Comparison of ENCODE assay signal across 24 mouse cellular contexts in the genomic region with DNA sequence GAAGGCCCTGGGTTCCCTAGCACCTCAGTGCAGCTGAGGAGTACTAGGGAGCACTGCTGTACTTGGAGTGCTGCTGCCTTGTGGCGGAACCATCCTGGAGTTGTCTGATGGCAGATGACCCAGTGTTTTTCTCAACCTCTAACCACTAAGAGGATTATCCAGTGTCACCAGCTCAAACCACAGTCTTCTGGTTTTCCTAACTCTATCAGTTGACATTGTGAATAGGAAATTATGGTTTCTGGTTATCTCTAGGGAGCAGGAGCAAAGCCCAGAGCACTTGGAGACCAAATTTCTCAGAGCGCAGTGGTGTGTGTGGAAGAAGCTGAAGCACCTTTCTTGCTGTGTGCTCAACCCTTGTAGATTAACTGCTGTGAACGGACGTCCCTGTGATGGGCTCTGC. TPM values are rescaled to one million over a fixed set of nuclear protein-coding genes. Genes with fewer than 3 reads are reported as not detected.
DNase-seq lines count a peak whose midpoint lies in the region; ATAC-seq and TF ChIP-seq lines count a peak whose summit lies in the region.
"Had no signal": no experiment of that assay in that cellular context is flagged by ENCODE, and none has a peak within 500 bp of the region (broad histone marks: within the 10 kb centered on the region; RNA-seq: fewer than 3 reads in every experiment).

No protein-coding gene starts in this region.

- no peak overlapping the region for H3K27ac ChIP-seq in liver, embryonic 13.5 days
- H3K27ac ChIP-seq in forebrain, embryonic 15.5 days (replicated peaks): no peak overlapping the region
- H3K27ac ChIP-seq in forebrain, postnatal 0 days (ENCODE audit: low read depth, low read length): no peak overlapping the region
- H3K27ac ChIP-seq: heart, embryonic 10.5 days; hindbrain, embryonic 10.5 days; intestine, embryonic 15.5 days; left cerebral cortex, adult 2 months; macrophage had no signal

- H3K4me2 ChIP-seq in liver, embryonic 13.5 days: no peak overlapping the region
- H3K4me2 ChIP-seq in forebrain, embryonic 15.5 days (replicated peaks): no peak overlapping the region
- no peak overlapping the region for H3K4me2 ChIP-seq in forebrain, postnatal 0 days (ENCODE audit: low read depth)
- H3K4me2 ChIP-seq: intestine, embryonic 15.5 days had no signal

- peak; percentile 55 for DNase-seq in heart, adult 11 months
- no peak for DNase-seq in heart, adult 8-10 months (ENCODE audit: low spot score)
- peak; percentile 13 for DNase-seq in liver, embryonic 13.5 days
- DNase-seq in spleen, postnatal 4 days (ENCODE audit: low spot score in 2 of 2): no peak
- no peak for DNase-seq in forebrain, postnatal 0 days
- DNase-seq: adrenal gland, postnatal 25 days; cerebellum, adult 11-12 months; cerebellum, postnatal 10 days; gastrocnemius, postnatal 25 days; kidney, adult 8-10 months; kidney, postnatal 25 days; midbrain, embryonic 14.5 days; right cerebral cortex, postnatal 14 days had no signal

- peak; percentile 97 for ATAC-seq in common myeloid progenitor, adult 5-6 weeks (replicated peaks; ENCODE audit: low read depth, poor library complexity, severe bottlenecking)
- peak; percentile 89 for ATAC-seq in liver, embryonic 13.5 days (ENCODE audit: low read depth)
- peak; percentile 98 for ATAC-seq in megakaryocyte-erythroid progenitor cell, adult 5-6 weeks (replicated peaks; ENCODE audit: low FRiP score, low TSS enrichment, poor library complexity, severe bottlenecking)
- no peak for ATAC-seq in forebrain, embryonic 15.5 days (replicated peaks)
- no peak for ATAC-seq in forebrain, postnatal 0 days
- ATAC-seq: forebrain, embryonic 14.5 days; hindbrain, embryonic 16.5 days; intestine, embryonic 15.5 days; lung, postnatal 0 days had no signal

- H3K27me3 ChIP-seq in liver, embryonic 13.5 days: no peaks in the 10 kb centered on the region
- H3K27me3 ChIP-seq in forebrain, embryonic 15.5 days: no peaks in the 10 kb centered on the region
- no peaks in the 10 kb centered on the region for H3K27me3 ChIP-seq in forebrain, postnatal 0 days (ENCODE audit: insufficient read depth, low read length)
- H3K27me3 ChIP-seq: intestine, embryonic 15.5 days had no signal

- no peak overlapping the region for H3K9ac ChIP-seq in liver, embryonic 13.5 days
- H3K9ac ChIP-seq in forebrain, embryonic 15.5 days (replicated peaks): no peak overlapping the region
- H3K9ac ChIP-seq in forebrain, postnatal 0 days: no peak overlapping the region
- H3K9ac ChIP-seq: intestine, embryonic 15.5 days had no signal

- no peak overlapping the region for H3K4me3 ChIP-seq in liver, embryonic 13.5 days (replicated peaks)
- H3K4me3 ChIP-seq in forebrain, embryonic 15.5 days: no peak overlapping the region
- no peak overlapping the region for H3K4me3 ChIP-seq in forebrain, postnatal 0 days (ENCODE audit: low read depth, low read length)
- H3K4me3 ChIP-seq: heart, embryonic 10.5 days; hindbrain, embryonic 10.5 days; intestine, embryonic 15.5 days; left cerebral cortex, adult 2 months had no signal

- WGBS in liver, embryonic 13.5 days (ENCODE audit: insufficient replicate concordance): 31% methylated on average over 4 of the region's 4 CpGs
- WGBS in forebrain, embryonic 15.5 days: 92% methylated on average over 4 of the region's 4 CpGs
- WGBS in forebrain, postnatal 0 days: 94% methylated on average over 4 of the region's 4 CpGs

- TF ChIP-seq CTCF in forebrain, postnatal 0 days (IDR thresholded peaks at IDR 0.05; ENCODE audit: low read depth): no peak

- H3K4me1 ChIP-seq in liver, embryonic 13.5 days (replicated peaks): no peaks in the 10 kb centered on the region
- H3K4me1 ChIP-seq in forebrain, embryonic 15.5 days: no peaks in the 10 kb centered on the region
- H3K4me1 ChIP-seq in forebrain, postnatal 0 days (ENCODE audit: insufficient read depth): no peaks in the 10 kb centered on the region
- H3K4me1 ChIP-seq: heart, embryonic 10.5 days; hindbrain, embryonic 10.5 days; intestine, embryonic 15.5 days had no signal

- H3K9me3 ChIP-seq in liver, embryonic 13.5 days (replicated peaks): no peaks in the 10 kb centered on the region
- H3K9me3 ChIP-seq in forebrain, embryonic 15.5 days: no peaks in the 10 kb centered on the region
- no peaks in the 10 kb centered on the region for H3K9me3 ChIP-seq in forebrain, postnatal 0 days (ENCODE audit: low read length)
- H3K9me3 ChIP-seq: heart, embryonic 10.5 days; hindbrain, embryonic 10.5 days; intestine, embryonic 15.5 days had no signal

- 0 out of 2 replicates have a peak, but pooled peaks cover 6% of the 10 kb centered on the region for H3K36me3 ChIP-seq in liver, embryonic 13.5 days
- no peaks in the 10 kb centered on the region; the same call in 1 of the 2 replicates for H3K36me3 ChIP-seq in forebrain, embryonic 15.5 days
- H3K36me3 ChIP-seq in forebrain, postnatal 0 days (ENCODE audit: insufficient read depth): 0 out of 2 replicates have a peak, but pooled peaks cover 4% of the 10 kb centered on the region
- H3K36me3 ChIP-seq: intestine, embryonic 15.5 days had no signal

RNA-seq across cellular contexts. Expression of a gene that starts 47.1 kb away (rescaled TPM):
- 10 to 100 TPM; 23.9 to 28.9 (median 27.7) TPM for total RNA-seq in heart, adult 8-10 months (2022)
- 33.6 and 45.0 TPM in 2 replicates for total RNA-seq in common myeloid progenitor, adult 5-6 weeks (2017)
- 10.5 and 15.1 TPM in 2 replicates for polyA plus RNA-seq in liver, embryonic 13.5 days (2015; fragmentation: Nextera tagmentation; extraction: Ambion mirVana)
- total RNA-seq in megakaryocyte-erythroid progenitor cell, adult 5-6 weeks (2014; fragmentation: Nextera tagmentation): 30.8 and 43.8 TPM in 2 replicates
- total RNA-seq in megakaryocyte-erythroid progenitor cell, adult 5-6 weeks (2017): 23.7 and 44.3 TPM in 2 replicates
- 27.7 and 28.1 TPM in 2 replicates for polyA plus RNA-seq in forebrain, embryonic 15.5 days (2015; fragmentation: Nextera tagmentation; extraction: Ambion mirVana)
- total RNA-seq in forebrain, postnatal 0 days (2014; rRNA removed): 33.0 and 39.4 TPM in 2 replicates
- polyA plus RNA-seq in forebrain, postnatal 0 days (2015; fragmentation: Nextera tagmentation; extraction: Ambion mirVana): 20.8 and 30.2 TPM in 2 replicates

RNA-seq across cellular contexts. Expression of a gene that starts 59.8 kb away (rescaled TPM):
- total RNA-seq in heart, adult 8-10 months (2022): 10 to 100 TPM; 11.1 to 13.7 (median 12.9) TPM
- 16.8 and 21.7 TPM in 2 replicates for total RNA-seq in common myeloid progenitor, adult 5-6 weeks (2017)
- 18.1 and 24.1 TPM in 2 replicates for polyA plus RNA-seq in liver, embryonic 13.5 days (2015; fragmentation: Nextera tagmentation; extraction: Ambion mirVana)
- 21.0 and 21.7 TPM in 2 replicates for total RNA-seq in megakaryocyte-erythroid progenitor cell, adult 5-6 weeks (2014; fragmentation: Nextera tagmentation)
- 10.4 and 22.4 TPM in 2 replicates for total RNA-seq in megakaryocyte-erythroid progenitor cell, adult 5-6 weeks (2017)
- 64.7 and 67.1 TPM in 2 replicates for polyA plus RNA-seq in forebrain, embryonic 15.5 days (2015; fragmentation: Nextera tagmentation; extraction: Ambion mirVana)
- 46.9 and 48.8 TPM in 2 replicates for total RNA-seq in forebrain, postnatal 0 days (2014; rRNA removed)
- polyA plus RNA-seq in forebrain, postnatal 0 days (2015; fragmentation: Nextera tagmentation; extraction: Ambion mirVana): 67.9 and 78.1 TPM in 2 replicates

Comparison
In these comparisons a context has a peak if more than half of its experiments do, and no peak if none do; other contexts are left out.
1. DNase-seq: peak in heart, adult 11 months (single experiment) and liver, embryonic 13.5 days (single experiment); none in heart, adult 8-10 months (single experiment), spleen, postnatal 4 days (0 of 2) and forebrain, postnatal 0 days (single experiment).
2. ATAC-seq: peak in common myeloid progenitor, adult 5-6 weeks (single experiment), liver, embryonic 13.5 days (single experiment) and megakaryocyte-erythroid progenitor cell, adult 5-6 weeks (single experiment); none in forebrain, embryonic 15.5 days (single experiment) and forebrain, postnatal 0 days (single experiment).